Mouse (Mus musculus): ENCODE data around the gene Slc26a1. TPM values are rescaled to one million over a fixed set of nuclear protein-coding genes. Genes with fewer than 3 reads are reported as not detected.

Slc26a1 gene
- polyA plus RNA-seq, 1 experiment: 0.26 TPM

DNA sequence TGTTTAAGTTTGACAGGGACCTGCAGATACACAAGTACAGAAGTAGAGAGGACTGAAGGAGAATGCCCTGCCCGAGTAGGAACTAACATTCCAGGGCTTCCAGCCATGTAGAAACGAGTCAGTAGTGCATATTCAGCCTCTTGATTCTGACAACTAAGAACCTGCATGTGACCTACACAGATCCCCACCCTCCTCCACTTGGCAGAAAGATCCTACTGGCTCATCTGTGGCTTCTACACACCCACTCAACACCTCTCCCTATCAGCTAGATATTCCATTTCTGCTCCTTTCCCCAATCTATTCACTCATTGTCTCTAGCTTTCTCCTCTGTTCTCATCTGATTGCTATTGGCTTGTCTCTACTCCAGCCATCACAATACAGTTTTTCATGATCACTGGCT is 53.5 kb downstream of the Slc26a1 start:
- DNase-seq (ENCODE audit: low read depth): no peak

Other genes with a start within 250 kb of the Slc26a1 start
- 45.6 and 59.4 TPM in 2 replicates for gene Atp5k, start 241.1 kb downstream of the Slc26a1 start, polyA plus RNA-seq (2012; rRNA removed)
- gene Mfsd7a, start 226.7 kb downstream of the Slc26a1 start, polyA plus RNA-seq (2012; rRNA removed): 8.4 and 14.0 TPM in 2 replicates
- gene Pcgf3, start 214.3 kb downstream of the Slc26a1 start, polyA plus RNA-seq (2012; rRNA removed): 8.3 and 8.7 TPM in 2 replicates
- gene Cplx1, start 125.5 kb downstream of the Slc26a1 start, polyA plus RNA-seq (2012; rRNA removed): 0.13 and 0.20 TPM in 2 replicates
- gene Gak, start 45.8 kb downstream of the Slc26a1 start, polyA plus RNA-seq (2012; rRNA removed): 75.0 and 80.5 TPM in 2 replicates
- 51.2 and 55.5 TPM in 2 replicates for gene Tmem175, start 45.8 kb downstream of the Slc26a1 start, polyA plus RNA-seq (2012; rRNA removed)
- gene Idua, start 15.2 kb downstream of the Slc26a1 start, polyA plus RNA-seq (2012; rRNA removed): 19.6 and 28.3 TPM in 2 replicates
- gene Dgkq, start 5.9 kb downstream of the Slc26a1 start, polyA plus RNA-seq (2012; rRNA removed): 20.8 and 22.1 TPM in 2 replicates
- 189 and 225 TPM in 2 replicates for gene Fgfrl1, start 16.8 kb upstream of the Slc26a1 start, polyA plus RNA-seq (2012; rRNA removed)
- not detected in 2 replicates for gene Rnf212, start 99.4 kb upstream of the Slc26a1 start, polyA plus RNA-seq (2012; rRNA removed)
- gene Tmed11, start 119.8 kb upstream of the Slc26a1 start, polyA plus RNA-seq (2012; rRNA removed): not detected in 2 replicates
- not detected in 2 replicates for gene Vmn2r8, start 133.3 kb upstream of the Slc26a1 start, polyA plus RNA-seq (2012; rRNA removed)
- not detected in 2 replicates for gene Vmn2r9, start 177.0 kb upstream of the Slc26a1 start, polyA plus RNA-seq (2012; rRNA removed)

All from gonadal fat pad, adult 2 months (tissue).